Mouse (Mus musculus): ENCODE measurements around the gene Sp1.

DNA sequence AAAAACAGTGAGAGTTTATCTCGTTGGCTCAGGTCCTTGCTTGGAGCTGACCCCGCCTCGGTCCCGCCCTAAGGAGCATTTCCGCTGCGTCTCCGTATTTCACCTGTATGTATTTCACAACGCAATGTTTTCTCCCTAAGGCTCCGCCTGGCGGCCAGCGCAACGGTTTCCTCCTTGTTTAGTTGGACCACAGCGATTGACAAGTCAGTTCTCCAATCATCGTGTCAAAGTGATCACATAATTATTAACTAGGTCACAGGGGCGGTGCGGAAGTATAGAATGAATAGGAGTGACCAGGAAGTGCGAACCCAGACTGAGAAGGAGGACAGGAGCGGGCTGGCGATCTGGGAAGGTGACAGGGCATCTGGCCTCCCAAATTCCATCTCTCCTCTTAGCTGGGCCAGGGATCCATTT, 53.0 kb downstream of the Sp1 start, which contains the start of gene Prr13:
- TF ChIP-seq CTCF (IDR thresholded peaks at IDR 0.05; ENCODE audit: low read depth, low read length) (no peak), GATA2 (IDR thresholded peaks at IDR 0.05; ENCODE audit: borderline replicate concordance, low read depth, low read length) (no peak), GATA1 (IDR thresholded peaks at IDR 0.05; ENCODE audit: borderline replicate concordance, low read length) (no peak), POLR2AphosphoS5 (IDR thresholded peaks at IDR 0.05; ENCODE audit: insufficient replicate concordance, low read depth, low read length) (no peak), TAL1 (conservative IDR thresholded peaks at IDR 0.05; ENCODE audit: low read depth, low read length) (no peak)
